In the genomic region with DNA sequence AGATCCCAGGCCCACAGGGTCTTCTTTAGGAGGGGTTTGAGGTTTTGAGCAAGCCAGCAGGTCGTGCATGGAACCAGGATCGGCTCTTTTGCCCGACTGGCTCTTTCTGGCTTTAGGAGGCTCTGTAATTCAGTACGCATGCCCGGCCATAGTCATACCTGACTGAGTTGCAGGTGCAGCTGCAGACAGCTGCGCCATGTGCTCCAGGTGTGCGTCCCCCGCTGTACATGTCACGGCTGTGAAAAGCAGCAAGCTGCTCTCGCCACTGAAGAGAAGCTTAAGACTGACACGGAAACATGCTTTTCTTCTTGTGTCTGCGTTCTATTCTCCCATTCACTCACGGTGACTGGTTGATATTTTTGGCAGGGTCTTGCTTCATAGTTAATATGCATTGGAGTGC, we compare ENCODE assay signal across 14 mouse cellular contexts.
"Had no signal": no experiment of that assay in that cellular context is flagged by ENCODE, and none has a peak within 500 bp of the region (broad histone marks: within the 10 kb centered on the region; RNA-seq: fewer than 3 reads in every experiment).

No protein-coding gene starts in this region.

- DNase-seq: kidney, postnatal 14 days; liver; liver, embryonic 13.5 days; liver, postnatal 0 days; lung, postnatal 14 days; retina, postnatal 1 day; right cerebral cortex, postnatal 4 days; spleen, adult 18-20 months had no signal

- H3K9ac ChIP-seq: liver, embryonic 13.5 days; liver, postnatal 0 days; lung, embryonic 15.5 days; midbrain, embryonic 12.5 days; neural tube, embryonic 15.5 days had no signal

- H3K9me3 ChIP-seq: liver, embryonic 13.5 days; lung, embryonic 15.5 days; midbrain, embryonic 12.5 days; neural tube, embryonic 15.5 days had no signal

- ATAC-seq: inflammation-experienced regulatory T-cells, adult 6 months; intestine, postnatal 0 days; liver, postnatal 0 days had no signal

- H3K4me1 ChIP-seq: liver, embryonic 13.5 days; lung, embryonic 15.5 days; midbrain, embryonic 12.5 days; neural tube, embryonic 15.5 days had no signal

- H3K4me3 ChIP-seq: liver, embryonic 13.5 days; lung, embryonic 15.5 days; midbrain, embryonic 12.5 days; neural tube, embryonic 15.5 days had no signal

- H3K27me3 ChIP-seq: liver, embryonic 13.5 days; lung, embryonic 15.5 days; midbrain, embryonic 12.5 days; neural tube, embryonic 15.5 days had no signal

- H3K4me2 ChIP-seq: liver, embryonic 13.5 days; lung, embryonic 15.5 days; midbrain, embryonic 12.5 days; neural tube, embryonic 15.5 days had no signal

- H3K36me3 ChIP-seq: liver, embryonic 13.5 days; lung, embryonic 15.5 days; midbrain, embryonic 12.5 days; neural tube, embryonic 15.5 days had no signal

- H3K27ac ChIP-seq: liver, embryonic 13.5 days; lung, embryonic 15.5 days; macrophage; midbrain, embryonic 12.5 days; neural tube, embryonic 15.5 days had no signal
